Mouse (Mus musculus) hematopoietic multipotent progenitor cell, adult 10-12 weeks (in vitro differentiated cells): ENCODE data around the gene Herc6. TPM values are rescaled to one million over a fixed set of nuclear protein-coding genes. Genes with fewer than 3 reads are reported as not detected.

Source experiments
- polyA plus RNA-seq: library from polyadenylated mRNA; stranded (reverse); fragments of >175 nt; gene quantifications from 2 replicates; pipeline ENCODE4 v1.2.3, GENCODE M21; 2012; ENCODE audit warnings: low replicate concordance

Gene Herc6
- polyA plus RNA-seq, result 13.6 and 26.0 TPM in 2 replicates

DNA sequence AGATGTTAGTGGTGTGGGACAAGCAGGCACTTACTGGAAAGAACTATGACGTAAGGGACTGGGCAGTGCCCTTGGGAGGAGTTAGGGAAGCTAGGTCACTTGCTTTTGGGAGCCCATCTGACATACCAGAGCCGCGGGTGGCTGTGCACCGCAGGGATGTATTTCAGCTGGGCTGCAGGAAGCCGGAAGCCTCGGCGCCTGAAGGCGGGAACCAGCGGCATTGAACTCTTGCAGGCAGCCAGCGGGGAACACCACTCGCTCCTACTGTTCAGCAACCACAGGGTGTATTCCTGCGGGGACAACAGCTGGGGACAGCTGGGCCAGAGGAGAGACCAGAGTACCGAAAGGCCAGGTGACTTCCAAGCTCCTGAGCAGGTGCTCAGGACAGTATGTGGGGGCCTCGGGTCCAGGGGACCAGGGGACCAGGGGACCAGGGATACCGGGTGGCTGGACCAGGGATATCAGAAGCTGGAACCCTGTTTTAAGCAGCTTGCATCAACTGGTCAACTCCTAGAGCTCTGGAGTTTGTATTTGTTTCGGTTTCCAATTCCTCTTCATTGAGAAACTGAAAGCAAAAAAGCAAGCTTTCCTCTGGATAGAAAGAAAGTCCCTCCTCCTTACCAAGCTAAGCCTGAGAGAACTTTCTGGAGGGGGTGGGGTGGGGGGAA, at the start of gene Herc6:
Herc6 (plus strand) TSS at position 120 of the 668 bp plus-strand sequence.

DNA sequence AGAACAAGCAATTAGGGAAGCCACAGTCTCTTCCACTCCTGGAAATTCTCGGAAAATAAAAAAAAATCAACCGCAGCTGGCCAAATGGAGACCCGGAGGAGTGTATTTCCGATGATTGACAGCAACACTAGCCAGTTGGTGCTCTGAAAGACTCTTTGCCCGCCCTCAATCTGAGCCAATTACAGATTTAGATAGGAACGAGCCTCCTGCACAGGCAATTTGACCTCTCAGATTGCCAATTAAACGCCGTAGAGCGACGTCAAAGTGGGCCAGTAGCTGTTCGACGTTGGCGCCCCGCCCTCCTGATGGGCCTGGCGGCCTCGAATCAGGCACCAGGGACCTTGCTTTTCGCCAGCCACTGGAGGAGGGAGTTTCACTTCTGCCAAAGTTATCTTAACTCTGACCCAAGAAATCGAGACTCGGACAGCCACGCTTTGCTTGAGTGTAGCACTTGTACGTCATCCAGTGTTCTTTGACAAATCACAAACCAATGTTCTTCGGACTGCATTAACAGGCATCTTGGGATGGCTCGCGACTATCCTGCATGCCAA, 45.3 kb upstream of the Herc6 start, which contains the start of gene Ppm1k:
Ppm1k (minus strand) TSS at position 83 of the 551 bp plus-strand sequence.

DNA sequence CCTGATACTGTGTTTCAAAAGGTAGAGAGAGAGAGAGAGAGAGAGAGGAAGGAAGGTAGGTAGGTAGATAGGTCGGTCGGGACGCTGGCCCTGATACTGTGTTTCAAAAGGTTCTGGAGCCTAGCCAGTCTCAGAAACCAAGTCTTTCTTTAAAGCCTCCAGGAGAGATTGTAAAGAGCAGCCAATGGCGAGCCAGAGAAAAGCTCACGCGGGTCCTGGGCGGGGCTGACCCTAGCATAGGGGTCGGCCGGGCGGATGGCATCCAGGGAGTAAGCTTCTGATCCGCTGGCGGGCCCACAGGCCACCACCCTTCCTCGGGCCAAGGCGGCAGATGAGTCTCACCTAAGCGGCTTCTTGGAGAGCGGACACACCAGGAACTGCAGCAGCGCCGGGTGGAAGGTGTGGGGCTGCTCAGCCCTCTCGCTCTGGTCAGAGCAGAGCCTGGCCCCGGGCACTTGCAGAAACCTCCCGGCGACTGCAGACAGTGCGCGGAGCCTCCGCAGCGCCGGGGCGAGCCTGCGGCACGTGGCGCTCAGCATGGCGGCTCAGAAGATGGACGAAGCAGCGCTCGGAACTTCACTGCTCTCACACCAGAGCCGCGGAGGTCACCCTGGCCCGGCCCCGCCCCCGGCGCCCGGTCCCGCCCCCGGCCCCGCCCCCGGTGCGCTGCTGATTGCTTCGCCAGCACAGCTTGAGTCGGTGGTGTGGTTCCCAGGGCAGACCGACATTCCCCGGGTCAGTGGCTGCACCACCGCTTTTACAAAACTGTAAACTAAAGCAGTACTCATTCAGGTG, 110.9 kb downstream of the Herc6 start, which contains the start of gene Pyurf:
Pyurf (minus strand) TSS at position 612 of the 795 bp plus-strand sequence.

DNA sequence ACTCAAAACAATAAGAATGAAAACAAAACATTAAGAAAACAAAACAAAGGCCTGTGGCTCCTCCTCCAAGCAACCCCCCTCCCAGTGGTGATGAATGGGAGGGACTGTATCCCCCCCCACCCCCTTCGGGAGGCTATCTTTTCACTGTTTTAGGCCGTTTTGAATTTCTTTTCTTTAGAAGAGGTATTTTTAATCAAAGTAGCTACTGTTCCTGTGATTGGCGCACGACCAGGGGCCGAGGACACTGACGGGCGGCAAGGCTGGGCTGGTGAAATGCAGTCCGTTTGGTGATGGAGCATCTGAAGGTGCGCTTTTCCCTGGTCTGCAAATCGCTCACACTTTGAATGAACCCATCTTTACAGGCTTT, 121.6 kb downstream of the Herc6 start, which contains the start of gene Lancl2:
Lancl2 (plus strand) TSS at position 165 of the 367 bp plus-strand sequence.

Other genes starting within 250 kb of the Herc6 start
- not detected in 2 replicates for gene Vmn1r17, start 217.3 kb upstream of the Herc6 start, polyA plus RNA-seq
- gene Vmn1r18, start 185.2 kb upstream of the Herc6 start, polyA plus RNA-seq, result not detected in 2 replicates
- gene Vmn1r19, start 177.2 kb upstream of the Herc6 start, polyA plus RNA-seq, result not detected in 2 replicates
- gene Vmn1r20, start 152.1 kb upstream of the Herc6 start, polyA plus RNA-seq, result not detected in 2 replicates
- gene Ppm1k, start 45.5 kb upstream of the Herc6 start, polyA plus RNA-seq, result 0.40 and 4.0 TPM in 2 replicates
- gene Pyurf, start 111.1 kb downstream of the Herc6 start, polyA plus RNA-seq, result 5.9 and 11.0 TPM in 2 replicates
- gene Lancl2, start 121.5 kb downstream of the Herc6 start, polyA plus RNA-seq, result 9.0 and 16.3 TPM in 2 replicates
- 12.0 and 15.4 TPM in 2 replicates for gene Vopp1, start 244.2 kb downstream of the Herc6 start, polyA plus RNA-seq